Mouse (Mus musculus): ENCODE data around the gene Smg9. TPM values are rescaled to one million over a fixed set of nuclear protein-coding genes. Genes with fewer than 3 reads are reported as not detected.

Gene Smg9
- 10 to 100 TPM; 17.7 to 20.1 TPM for total RNA-seq (2021)
- long read RNA-seq, experiment 1, transcript Smg9-201 (14 exons, 2,242 nt): major isoform, 5 of 10 reads
- long read RNA-seq, experiment 1, partial matches to known transcripts: 2 of 10 reads
- long read RNA-seq, experiment 1, other reads (novel, unspliced or antisense): 3 of 10 reads
- long read RNA-seq, experiment 2, transcript Smg9-201 (14 exons, 2,242 nt): major isoform, 6 of 16 reads
- long read RNA-seq, experiment 2, partial matches to known transcripts: 5 of 16 reads
- long read RNA-seq, experiment 2, other reads (novel, unspliced or antisense): 4 of 16 reads

DNA sequence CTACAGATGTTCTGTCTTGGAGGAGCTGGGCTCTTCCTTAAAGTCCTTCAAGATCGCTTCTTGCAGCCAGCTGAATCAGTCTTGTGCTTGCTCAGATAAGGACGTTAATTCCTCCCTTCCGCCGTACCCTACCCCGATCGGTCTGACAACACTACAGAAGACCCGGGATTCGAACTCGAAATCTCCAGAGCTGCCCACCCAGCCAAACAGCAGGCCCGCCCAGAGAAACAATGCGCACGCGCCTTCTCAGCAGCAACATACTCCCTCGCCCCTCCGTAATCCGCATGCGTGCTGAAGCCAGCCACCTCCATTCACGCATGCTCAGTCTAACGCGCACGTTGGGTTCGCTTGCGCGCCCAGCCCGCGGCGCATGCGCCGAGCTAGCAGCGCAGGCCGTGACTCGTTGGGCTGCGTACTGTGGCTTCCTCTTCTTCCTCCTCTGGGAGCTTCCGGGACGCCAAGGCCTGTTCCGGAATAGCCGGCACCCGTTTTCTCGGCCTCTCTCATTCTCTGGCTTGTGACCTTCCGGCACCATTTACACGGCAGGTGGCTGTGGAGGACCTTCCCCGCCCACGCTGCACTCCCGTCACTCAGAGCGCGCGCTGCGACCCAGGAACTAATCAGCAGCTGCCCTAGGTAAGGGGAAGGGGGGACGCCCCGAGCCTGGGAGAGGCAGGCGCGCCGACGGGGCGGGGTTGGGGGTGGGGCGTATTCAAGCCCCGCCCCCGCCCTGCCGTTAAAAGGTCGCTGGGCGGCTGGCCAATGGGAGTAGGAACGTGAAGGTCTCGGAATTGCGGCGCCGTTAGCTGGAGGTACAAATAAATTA is at the start of gene Smg9:
Smg9 (plus strand) TSS at position 364 of the 826 bp plus-strand sequence.
- DNase-seq (ENCODE audit: low spot score in 2 of 2): peak; percentile 90 to 93

DNA sequence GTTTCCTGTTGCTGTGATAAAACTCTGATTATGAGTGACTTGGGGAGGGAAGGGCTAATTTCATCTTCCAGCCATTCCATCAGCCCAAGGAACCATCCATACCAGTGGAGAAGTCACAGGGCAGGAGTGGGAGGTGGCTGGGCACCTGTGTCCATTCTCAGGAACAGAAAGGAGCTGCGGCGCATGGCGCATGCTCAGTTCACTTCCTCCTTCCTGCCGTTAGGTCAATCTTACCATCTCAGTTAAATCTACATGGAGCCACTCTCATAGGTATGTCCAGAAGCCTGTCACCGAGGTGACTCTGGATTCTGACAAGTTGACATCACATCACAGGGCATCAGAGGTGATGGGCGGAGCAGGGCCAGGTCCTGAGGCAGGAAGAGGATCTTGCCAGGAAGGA is 43.8 kb upstream of the Smg9 start:
- DNase-seq (ENCODE audit: low spot score in 2 of 2): no peak

DNA sequence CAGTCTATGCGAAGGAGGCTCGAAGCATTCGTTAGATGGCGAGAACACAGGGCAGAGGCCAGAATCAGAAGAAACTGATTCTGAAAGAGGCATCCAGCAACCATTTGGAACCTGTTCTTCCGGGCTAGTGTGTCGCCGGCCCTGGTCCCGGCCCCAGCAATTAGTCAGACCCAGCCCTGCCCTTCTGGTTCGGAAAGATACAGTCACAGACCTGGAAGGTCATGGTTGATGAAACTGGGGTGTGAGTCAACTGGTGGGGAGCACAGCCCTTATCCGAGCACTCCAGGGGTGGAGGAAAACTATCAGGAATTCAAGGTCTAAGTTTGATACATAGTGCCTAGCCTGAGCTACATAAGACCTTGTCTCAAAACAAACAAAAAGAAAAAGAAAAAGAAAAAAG is 43.3 kb upstream of the Smg9 start:
- peak in 1 of 2 experiments; percentile 38 for DNase-seq (ENCODE audit: low spot score in 2 of 2)

DNA sequence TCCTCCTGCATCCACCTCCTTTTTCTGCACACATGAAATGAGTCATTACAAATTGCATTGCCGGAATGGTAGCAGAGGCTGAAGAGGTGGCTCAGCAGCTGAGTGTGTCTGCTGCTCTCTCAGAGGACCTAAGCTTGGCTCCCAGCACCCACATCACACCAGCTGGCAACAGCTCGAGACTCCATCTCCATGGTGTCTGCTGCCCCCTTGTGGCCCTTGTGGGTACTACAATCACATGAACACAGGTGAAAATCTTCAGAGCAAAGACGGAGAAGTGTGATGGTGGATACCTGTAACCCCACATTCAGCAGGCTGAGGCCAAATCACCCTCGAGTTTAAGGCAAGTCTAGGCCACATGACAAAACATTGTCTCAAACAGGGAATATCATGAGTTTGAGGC is 41.5 kb upstream of the Smg9 start:
- no peak for DNase-seq (ENCODE audit: low spot score in 2 of 2)

DNA sequence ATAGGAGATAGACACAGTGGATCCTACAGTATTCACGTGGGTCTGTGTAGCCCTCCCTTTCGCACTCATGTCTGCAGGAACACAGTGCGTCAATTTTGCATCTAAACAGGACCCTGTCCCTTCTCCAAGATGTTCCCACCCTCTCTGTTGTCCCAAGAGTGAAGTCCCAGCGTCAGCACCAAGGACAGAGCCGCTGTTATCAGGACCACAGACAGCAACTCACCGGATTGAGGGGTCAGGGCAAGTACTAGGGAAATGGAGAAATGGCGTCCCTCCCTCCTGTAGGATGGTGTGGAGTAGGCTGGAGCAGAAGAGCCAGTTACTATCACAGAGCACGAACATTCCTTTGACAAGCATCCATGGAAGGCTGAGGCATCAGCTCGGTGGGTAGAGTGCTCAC is 40.1 kb upstream of the Smg9 start:
- no peak for DNase-seq (ENCODE audit: low spot score in 2 of 2)

DNA sequence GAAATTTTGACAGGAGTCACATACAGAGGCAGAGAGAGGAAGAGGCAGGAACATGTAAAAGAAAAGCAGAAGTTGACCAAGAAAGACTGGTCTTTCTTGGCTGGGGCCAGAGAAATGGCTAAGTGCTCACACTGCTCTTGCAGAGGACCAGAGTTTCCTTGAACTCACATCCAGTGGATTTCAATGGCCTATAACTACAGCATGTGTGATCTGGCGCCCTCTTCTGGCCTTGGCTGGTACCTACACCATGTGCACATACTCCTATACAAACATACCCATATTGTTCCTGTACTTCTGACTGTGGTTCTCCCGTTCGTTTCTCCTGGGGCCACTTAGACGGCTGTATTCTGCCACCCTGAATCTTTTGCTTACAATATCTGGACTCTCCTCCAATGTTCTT is 38.4 kb upstream of the Smg9 start:
- DNase-seq (ENCODE audit: low spot score in 2 of 2): no peak

DNA sequence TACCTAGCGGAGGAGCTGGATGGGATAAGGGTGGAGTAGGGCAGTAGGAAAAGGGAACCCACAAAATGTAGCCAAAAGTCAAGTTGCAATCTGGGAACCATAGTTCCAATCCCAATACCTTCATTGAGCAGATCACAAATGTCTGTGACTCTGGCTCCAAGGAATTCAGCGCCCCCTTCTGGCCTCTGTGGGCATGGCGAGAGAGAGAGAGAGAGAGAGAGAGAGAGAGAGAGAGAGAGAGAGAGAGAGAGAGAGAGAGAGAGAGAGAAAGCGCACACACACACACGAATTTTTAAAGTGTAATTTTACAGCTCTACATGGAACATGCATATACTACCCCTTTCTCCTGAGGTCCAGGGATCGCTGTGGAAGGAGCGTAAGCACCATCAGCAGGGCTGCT is 36.2 kb upstream of the Smg9 start:
- peak in 1 of 2 experiments; percentile 34 for DNase-seq (ENCODE audit: low spot score in 2 of 2)

DNA sequence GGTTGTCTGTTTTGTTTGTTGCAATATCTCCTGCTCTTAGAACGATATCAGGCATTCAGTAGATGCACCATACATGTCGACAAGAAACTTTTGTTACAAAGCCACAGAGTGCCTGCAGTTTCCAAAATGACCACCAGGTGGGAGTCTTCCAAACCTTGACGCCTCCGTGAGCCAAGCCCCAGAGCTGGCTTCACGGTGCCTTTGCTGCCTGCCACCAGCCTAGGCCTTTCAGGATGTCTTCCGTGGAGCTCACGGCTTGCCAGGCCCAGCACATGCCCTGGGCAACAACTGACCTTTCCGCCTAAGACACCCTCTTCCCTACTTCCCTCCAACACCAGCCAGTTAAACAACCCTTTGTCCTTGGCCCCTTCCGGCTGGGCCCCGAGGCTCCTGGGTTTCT is 34.6 kb upstream of the Smg9 start:
- peak; percentile 79 to 85 for DNase-seq (ENCODE audit: low spot score in 2 of 2)

DNA sequence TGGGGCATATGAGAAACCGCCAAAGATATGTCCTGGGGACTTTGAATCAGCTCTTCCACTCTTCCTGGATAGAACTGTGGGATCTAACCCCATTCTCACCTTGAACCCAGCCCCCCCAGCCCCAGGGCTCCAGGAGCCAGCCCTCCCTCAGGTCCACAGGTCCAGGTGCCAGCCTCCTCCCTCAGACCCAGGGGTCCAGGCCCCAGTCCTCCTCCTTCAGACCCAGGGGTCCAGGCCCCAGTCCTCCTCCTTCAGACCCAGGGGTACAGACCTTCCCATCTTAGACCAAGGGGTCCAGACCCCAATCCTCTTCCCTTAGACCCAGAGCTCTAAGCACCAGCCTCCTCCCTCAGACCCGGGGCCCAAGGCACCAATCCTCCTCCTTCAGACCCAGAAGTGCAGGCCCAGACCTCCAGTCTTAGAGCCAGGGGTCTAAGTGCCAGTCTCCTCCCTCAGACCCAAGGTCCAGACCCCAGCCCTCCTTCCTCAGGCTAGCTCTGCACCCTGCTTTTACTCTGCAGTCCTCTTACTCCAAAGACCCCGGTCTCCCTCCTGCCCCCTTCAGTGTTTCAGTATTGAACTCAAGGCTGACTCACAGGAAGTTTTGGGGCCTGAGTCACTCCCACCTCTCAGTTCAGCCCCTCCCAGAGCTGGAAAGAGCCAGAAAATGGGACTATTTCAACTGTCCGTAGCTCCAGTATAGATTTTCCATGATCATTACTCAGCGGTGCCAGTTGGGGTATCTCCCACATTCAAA is 34.0 kb upstream of the Smg9 start:
- no peak for DNase-seq (ENCODE audit: low spot score in 2 of 2)

DNA sequence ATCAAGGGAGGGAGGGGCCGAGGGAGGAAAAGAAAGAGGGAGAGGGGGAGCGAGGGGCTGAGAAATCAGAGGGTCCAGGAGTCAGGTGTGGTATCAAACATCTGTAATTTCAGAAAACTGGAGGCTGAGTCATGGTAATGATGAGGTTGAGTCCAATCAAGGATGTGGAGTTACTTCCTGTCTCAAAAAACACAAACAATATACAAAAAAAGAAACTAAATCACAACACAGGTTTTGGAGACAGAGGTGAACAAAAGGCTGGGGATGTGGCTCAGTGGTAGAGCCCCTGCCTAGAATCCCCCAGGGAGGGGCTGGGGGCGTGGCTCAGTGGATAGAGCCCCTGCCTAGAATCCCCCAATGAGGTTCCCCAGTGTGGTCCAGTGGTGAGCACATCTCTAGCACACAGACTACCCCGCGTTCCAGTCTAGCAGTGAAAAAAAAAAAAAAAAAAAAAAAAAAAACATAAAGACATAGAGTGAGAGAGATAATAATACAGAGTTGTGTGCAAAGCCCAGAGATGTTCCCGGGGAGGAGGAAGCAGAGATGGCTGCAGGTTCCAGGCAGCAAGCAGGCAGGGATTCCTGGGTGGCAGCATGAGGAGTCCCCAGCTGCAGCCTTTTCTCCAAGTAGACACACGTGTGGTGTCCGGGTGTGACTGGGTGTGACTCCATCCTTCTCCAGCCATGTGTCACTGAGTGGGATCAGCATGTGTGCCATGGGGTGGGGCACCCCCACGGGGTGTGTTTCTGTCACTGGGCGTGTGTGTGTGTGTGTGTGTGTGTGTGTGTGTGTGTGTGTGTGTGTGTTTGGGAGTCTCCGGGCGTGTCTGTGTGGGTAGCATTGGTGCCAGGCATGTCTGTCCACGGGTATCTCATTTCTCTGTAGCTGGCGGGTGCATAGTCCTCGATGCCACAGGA is 32.4 kb upstream of the Smg9 start:
- DNase-seq (ENCODE audit: low spot score in 2 of 2): no peak

DNA sequence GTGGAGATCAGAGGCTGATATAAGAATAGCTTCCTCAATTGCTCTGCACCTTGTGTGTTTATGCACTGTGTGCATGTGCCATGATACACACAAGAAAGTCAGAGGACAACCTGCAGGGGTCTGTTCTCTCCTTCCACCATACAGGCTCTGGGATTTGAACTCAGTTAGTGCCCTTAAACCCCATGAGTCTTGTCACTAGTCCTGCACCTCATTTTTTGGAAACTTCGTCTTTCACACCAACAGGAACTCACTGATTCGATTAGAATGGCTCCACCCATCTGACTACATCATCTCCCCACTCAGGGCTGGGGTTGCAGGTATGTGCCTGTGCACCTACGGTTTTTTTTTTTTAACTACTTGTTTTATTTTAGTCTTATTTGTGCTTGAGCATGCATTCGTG is 31.2 kb upstream of the Smg9 start:
- no peak for DNase-seq (ENCODE audit: low spot score in 2 of 2)

DNA sequence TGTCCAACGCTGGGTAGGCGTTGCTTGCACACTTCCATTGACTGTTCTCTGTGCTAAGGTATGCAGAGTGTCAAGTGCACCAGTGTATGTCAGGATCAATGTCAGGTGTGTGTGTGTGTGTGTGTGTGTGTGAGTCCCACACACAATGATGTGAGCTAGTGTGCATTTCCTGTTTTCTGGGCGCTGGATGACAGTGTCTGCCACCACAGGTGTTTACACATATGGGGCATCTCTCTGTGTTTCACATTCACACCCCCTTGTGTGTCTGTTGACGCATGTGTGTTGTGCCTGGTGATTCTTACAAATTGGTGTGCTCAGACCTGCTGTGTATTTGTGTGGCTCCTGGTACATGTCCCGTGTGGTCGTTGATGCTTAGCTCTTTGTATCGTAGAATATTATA is 30.5 kb upstream of the Smg9 start:
- DNase-seq (ENCODE audit: low spot score in 2 of 2): no peak

DNA sequence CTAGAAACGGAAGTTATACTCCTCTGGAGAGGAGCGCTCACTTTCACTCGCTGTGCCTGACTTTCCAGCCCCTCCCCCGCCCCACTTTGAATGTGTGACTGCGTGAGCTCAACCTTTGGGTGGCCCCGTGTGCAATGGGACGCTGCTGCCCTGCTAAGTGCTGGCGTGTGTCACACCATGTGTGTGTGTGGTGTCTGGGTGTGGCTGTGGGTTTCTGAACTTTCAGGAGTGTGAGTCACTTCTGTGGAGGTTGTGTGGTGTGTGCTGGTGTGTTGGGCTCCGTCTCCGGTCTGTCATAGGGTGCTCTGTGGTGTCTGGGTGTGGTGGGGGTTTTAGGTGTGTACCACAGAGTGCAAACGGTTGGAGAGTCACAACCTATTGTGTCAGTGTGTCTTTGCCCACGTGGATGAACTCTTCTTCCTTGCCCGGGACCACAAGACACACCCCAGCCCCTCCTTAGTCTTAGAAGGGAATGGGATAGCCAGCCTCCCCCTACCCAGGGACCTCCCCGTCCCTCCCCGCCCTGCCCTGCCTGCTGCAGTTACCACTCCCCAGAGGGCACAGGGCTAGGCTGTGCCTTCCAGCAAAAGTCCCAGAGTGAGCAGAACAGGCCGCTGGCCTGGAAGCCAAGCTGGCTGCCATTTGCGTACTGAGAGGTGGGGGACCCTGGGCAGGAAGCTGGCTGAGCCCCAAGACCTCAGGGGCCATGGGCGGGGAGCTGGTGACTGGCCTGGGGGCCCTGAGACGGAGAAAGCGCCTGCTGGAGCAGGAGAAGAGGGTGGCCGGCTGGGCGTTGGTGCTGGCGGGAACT is 29.5 kb upstream of the Smg9 start, which contains the start of gene Kcnn4:
Kcnn4 (plus strand) TSS at position 533 of the 811 bp plus-strand sequence.
- DNase-seq (ENCODE audit: low spot score in 2 of 2): no peak

DNA sequence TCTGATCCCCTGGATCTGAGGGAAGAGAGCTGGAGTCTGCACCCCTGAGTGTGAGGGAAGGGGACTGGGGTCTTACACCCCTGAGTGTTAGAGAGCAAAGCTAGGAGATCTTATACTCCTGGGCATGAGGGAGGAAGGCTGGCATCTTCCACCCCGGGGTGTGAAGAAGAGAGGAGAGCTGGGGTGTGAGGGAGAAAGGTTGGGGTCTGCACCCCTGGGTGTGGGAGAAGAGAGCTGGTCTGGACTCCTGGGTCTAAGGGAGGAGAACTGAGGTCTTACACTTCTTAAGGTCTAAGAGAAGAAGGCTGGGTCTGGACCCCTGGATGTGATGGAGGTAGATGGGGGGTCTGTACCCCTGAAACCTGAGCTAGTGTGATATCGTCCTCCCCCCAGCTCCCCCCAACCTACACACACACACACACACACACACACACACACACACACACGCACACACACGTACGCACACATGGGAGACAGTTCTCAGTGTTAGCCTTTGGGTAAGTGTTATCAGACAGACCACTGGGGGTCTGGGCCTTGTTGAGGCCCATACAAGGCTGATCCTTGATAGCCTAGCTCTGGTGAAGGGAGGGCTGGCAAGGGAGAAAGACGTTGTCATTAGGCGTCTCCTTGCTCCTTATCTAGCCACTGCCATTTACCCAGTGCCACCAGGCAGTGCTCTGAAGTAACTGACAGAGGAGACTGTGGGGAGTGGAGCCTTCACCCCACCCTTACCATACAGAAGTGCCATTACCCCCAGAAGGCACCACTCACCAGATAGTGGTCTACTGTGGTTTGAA is 28.2 kb upstream of the Smg9 start:
- DNase-seq (ENCODE audit: low spot score in 2 of 2): no peak

DNA sequence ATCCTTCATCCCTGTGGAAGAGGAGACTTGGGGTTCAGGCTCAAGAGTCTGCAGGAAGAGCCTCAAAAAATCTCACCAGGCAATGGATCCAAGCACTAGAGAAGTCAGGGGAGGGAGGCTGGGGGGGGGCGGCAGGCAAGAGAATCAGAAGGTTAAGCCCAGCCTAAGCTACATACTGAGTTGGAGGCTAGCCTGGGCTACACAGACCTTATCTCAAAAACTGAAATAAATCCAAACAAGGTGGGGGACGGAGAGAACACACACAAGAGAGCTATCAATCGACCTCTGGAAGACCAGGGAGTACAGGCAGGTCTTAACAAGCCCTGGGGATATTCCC is 27.6 kb upstream of the Smg9 start:
- no peak for DNase-seq (ENCODE audit: low spot score in 2 of 2)

DNA sequence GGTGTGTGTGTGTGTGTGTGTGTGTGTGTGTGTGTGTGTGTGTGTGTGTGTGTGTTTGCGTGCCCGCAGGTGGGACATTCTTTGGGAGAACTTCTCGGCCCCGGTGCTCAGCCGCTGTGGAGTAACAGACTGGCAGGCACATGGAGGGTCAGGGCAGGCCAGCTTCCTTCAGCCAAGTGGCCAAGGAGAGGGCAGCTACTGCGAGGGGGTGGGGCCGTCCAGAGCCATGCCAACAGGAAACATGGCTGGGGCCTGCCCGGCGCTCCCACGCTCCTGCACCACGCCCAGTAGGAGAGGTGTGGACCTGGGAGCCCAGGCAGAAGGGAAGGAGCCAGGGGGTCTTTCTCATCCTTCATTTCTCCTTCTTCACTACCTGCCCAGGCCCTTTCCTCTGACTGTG is 27.1 kb upstream of the Smg9 start:
- DNase-seq (ENCODE audit: low spot score in 2 of 2): no peak

DNA sequence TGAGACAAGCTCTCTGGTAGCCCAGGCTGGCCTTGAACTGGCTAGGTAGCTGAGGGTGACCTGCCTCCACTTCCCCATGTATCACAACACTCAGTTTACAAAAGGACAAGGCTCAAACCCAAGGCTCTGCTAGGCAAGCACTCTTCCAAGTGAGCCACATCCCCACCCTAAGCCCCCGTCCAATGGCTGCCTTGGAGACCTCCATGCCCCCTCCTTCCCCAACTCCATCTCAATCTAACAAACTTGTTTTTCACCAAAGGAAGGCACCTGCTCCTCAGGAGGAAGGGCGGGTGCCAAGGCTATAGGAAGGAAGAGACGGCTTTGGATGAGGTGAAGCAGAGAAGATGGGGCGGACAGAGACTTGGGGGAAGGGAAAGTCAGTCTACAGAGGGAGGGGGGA is 26.6 kb upstream of the Smg9 start:
- DNase-seq (ENCODE audit: low spot score in 2 of 2): no peak

DNA sequence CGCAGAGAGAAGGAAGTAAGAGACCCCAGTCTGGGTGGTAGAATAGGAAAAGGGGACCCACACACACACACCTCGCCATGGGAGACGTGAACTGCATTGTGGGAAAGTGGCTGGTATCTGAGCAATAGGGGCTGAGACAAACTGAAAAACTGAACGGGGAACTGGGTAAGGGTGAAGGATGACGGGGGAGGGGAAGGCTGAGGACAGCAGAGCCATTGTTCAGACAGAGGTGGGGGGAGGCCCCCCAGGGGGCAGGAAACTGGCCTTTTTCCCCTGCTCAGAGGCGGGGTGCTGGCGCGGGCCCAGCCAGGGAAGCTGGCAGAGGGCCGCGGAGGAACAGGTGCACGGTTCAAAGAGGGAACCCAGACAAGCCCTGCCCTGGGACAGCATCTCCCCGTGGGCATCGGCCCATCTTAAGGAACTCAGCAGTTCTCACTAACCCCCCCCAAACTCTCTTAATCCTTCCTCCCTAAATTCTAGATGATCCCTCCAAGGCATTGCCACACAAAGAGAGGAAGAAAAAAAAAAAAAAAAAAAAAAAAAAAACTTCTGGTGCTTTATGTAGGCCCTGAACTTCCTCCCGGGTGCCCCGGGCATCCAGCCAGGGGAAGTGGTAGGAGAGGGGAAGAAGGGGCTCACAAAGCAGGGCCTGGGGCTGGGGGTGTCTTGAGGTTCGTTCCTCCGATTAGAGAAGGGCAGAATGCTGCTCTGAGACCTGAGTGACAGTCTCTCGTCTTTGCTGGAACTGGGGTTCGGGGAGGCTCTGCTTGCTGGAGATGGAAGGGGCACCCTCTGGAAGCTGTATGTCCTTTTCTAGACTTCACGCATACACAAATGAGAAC is 25.7 kb upstream of the Smg9 start:
- no peak for DNase-seq (ENCODE audit: low spot score in 2 of 2)

Data from adrenal gland, adult 18-20 months (tissue).